Mouse (Mus musculus): ENCODE data around the gene Anks1b.
A peak's percentile ranks its signal among the peaks of the same experiment; 100 is the strongest.

The Anks1b gene

DNA sequence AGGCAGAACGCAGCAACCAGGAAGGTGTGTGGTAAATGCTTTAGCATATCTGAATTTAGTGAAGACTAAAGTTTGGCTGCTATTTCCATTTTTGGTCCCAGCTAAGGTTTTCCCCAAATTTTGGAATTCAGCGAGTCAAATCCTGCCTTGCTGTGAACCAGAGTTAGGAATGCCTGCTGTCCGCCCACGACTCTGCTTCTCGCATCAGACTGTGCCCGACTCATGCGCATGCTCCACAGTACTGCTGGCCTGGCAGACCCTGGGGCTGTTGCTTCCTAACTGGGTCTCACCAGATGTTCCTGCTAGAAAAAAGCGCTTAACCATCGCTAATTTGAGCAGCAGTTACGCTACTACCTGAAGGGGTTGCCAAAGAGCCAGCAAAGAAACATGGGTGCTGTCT lies 801.1 kb downstream of the Anks1b start:
- no peak for DNase-seq (ENCODE audit: low read depth, low spot score)

DNA sequence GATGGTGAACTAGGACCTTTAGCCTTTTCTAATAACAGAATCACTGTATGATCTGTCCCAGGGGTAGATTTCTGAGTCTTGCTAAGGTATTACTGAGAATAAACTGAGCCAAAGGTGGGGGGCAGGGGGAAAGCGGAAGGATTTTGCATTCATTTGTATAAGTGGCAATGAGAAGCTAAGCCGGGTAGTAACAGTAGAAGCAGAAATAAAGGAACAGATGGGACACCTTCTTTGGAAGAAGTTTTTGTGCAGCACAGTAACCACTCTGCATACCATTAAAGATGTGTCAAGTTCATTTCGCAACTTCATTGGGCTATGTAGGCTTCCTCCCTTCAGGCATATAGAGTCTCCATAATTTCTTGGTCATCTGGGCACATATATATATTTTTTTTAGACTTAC lies 804.1 kb downstream of the Anks1b start:
- DNase-seq (ENCODE audit: low read depth, low spot score), result no peak

DNA sequence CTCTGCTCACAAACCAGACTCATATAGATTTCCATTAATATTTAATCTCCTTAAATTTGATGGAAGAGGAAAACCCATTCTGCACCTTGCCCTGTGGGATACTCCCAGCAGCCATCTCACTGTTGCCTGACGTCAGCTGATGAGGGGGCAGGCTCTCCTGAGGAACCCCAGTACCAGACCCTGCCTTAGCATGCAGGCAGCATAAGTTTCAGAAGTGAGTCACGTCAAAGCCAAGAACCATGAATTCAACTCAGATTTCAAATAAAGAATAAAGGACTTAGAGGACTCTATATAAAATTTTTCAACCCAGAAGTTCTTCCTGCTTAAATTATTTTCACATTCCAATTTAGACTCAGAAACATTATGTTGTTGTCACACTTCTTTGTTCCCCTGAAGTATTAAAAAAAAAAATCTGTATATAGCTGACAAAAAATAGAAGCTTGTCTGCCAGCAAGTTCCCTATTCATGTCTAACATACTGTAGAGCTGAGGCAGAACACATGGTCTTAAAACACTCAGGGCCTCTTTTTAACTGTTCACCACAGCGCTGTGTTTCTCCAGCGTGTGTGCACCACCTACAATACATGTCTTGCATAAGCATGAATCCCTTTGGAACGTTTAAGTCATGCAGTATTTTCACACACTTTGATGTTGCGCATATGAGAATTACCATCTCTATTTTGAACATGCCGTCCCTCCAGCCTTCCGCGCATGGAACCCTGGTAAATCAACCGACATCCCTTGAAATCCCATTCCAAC lies 806.6 kb downstream of the Anks1b start:
- no peak for DNase-seq (ENCODE audit: low read depth, low spot score)

DNA sequence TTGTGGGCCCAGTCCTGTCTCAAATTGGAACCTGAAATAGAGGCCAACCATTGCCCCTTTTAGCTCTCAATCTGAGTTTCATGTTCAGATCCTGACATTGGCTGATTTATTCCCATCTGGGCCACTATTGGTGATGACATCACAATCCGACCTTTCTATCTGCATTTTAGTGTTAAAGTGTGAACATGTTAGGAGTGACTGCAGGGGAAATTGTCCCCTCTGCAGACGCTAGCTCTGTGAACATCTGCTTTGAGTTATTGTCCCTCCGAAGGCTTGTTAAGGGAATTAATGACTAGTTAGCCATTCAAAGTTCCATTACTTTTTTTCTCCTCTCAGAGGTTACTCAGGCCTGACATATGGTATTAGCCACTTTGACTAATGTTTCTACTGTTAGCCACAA lies 810.5 kb downstream of the Anks1b start:
- DNase-seq (ENCODE audit: low read depth, low spot score), result no peak

DNA sequence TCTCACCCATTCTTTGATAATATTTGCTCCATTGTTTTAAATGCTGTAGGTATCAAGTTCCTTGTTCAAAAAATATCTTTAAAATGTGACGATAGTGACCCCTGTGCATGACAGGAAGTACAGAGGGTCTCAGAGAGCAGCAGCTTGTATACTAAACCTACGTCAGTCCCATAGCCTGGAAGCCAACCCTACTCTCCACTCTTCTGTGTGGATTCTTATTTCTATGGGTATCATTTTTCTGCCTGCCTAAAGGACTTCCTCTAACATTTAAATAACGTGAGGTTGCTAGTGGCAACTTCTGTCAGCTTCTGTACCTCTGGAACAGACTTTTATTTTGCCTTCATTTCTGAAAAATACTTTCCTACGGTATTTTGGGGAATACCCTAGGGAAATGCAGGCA lies 812.1 kb downstream of the Anks1b start:
- DNase-seq (ENCODE audit: low read depth, low spot score), result no peak

DNA sequence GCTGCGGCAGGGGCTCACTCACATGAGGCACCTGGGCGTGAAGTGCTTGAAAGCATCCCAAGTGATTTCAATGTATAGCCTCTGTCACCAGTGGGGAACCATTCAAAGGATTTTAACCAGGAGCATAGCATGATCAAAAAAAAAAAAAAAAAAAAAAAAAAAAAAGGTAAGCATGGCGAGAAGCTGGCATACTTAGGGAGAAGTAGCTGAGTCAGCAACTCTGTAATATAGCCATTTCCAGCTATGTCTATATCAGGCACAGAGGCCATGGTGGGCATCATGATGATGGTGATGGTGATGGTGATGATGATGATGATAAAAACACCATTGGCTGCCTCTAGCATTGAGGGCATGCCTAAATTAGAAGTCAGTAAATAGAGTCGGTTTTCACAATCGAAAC lies 814.8 kb downstream of the Anks1b start:
- DNase-seq (ENCODE audit: low read depth, low spot score), result no peak

DNA sequence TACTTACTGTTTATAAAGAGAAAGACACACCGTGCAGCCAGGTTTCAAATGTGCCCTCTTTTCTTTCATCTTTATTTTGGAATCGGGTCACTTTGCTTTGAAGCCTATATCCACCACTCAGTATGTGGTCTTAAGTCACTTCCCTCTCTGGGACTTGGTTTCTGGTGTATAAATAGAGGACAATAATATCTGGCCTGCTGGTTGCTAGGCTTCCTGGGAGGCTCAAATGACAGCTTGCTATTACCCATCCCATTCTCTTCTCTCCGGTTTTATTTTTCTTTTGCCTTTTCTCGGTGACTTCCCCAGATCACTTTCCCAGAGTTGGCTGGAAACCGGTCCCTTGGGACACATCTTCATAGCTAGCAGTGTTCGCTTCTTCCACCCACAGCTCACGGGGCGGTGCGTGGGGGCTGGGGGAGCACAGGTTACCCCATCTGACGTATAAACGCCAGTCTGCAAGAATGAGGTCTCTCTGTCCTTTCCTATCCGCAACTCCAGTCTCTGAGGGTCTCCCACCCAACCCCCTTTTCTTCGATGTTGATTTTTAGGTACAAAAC lies 815.5 kb downstream of the Anks1b start:
- no peak for DNase-seq (ENCODE audit: low read depth, low spot score)

DNA sequence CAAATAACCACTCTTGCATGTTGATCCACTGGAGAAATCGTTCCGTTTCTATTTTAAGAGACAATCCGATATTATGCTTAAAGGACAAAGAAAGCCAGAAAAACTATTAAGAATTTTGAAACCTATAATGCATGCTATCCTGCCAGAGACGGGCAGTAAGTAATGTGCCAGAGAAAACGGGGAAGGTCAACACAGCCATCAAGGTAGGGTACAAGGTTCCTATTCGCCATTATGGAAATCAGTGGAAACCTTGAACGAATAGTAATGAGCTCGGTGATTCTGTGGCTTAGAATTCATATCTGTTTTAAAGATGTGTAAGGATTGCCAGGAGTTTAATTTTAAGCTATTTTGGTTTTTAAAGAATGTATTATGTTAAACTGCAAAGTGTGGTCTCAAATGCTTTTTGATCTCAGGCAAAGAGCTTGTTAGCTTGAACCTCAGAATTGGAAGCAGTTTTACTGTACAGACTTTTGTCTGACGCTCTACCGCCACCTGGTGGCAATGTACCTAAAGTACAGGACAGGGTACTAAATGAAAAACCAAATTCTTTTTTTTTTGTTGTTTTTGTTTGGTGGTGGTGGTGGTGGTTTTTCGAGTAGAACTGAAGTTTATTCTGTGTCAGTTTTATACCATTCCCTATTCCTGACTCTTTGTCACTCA lies 816.7 kb downstream of the Anks1b start:
- peak; percentile 30 for DNase-seq (ENCODE audit: low read depth, low spot score)

DNA sequence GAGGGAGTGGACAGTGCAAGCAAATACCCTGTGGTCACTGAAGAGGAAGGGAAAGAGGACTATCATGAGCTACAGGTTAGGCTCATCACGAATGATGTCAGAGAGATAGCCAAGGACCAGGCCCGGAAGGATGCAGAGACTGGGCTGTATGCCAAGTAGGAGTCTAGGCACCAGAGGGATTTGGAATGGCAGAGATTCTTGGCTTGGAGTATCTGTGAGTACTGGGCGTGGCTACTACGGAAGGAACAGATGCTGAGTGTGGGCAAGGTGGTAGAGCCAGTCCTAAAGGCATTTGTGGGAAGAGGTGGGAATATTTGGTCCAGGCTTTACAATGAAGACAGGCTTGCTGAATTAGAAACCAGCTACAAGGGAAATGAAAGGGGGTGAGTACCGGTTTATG lies 823.4 kb downstream of the Anks1b start:
- DNase-seq (ENCODE audit: low read depth, low spot score), result no peak

DNA sequence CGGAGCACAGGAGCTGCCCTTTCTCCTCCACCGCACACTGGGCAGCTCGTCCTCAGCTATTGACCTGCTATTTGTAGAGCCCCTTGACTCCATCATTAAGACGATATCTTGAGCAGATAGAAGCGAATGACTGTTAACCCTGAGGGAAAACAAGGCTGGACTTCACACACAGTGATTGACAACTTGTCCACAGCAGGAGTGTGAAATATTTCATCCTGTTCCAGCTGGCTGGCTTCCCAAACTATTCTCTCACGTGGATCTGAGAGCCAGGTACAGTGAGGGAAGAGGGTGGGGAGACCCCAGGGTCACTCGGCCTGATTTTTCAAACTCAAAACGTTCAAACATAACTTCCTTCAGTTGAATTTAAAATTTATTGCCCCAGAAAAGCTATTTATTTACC lies 824.1 kb downstream of the Anks1b start:
- DNase-seq (ENCODE audit: low read depth, low spot score), result no peak

DNA sequence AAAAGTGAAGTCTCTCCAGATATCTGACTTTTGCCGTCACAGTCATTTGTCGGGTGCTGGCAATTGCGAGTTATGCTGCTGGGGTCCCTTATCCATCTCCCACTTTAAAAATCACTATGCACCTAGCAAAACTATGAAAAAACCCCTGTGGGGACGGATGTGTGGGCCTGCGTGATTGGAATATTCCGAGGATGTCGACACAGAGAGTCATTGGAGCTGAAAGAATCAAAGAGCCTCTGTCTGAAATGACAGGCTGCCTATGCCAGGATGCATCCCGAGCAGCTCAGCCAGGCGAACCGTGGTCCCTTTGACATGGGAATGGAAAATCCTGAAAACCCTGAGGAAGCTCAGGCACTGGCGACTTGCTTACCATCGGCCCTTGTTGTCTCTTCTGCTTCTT lies 825.9 kb downstream of the Anks1b start:
- no peak for DNase-seq (ENCODE audit: low read depth, low spot score)

DNA sequence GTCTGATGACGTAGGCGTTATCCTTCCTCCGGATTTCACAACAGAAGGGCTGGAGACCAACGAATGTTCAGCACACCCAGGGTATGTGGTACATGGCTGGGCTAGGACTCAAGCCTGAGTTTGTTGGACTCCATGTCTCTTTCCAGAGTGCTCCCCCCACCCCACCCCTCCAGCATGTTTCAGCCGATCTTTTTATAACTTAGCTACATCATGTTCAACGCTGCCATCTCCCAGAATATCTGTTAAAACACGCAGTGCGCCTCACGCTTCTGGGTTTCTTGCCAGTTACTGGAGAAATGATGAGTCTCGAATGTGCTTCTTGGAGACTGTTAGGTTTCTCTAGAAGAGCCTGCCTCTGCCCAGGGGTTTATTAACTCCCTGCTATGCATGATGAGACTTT lies 831.3 kb downstream of the Anks1b start:
- DNase-seq (ENCODE audit: low read depth, low spot score), result no peak

DNA sequence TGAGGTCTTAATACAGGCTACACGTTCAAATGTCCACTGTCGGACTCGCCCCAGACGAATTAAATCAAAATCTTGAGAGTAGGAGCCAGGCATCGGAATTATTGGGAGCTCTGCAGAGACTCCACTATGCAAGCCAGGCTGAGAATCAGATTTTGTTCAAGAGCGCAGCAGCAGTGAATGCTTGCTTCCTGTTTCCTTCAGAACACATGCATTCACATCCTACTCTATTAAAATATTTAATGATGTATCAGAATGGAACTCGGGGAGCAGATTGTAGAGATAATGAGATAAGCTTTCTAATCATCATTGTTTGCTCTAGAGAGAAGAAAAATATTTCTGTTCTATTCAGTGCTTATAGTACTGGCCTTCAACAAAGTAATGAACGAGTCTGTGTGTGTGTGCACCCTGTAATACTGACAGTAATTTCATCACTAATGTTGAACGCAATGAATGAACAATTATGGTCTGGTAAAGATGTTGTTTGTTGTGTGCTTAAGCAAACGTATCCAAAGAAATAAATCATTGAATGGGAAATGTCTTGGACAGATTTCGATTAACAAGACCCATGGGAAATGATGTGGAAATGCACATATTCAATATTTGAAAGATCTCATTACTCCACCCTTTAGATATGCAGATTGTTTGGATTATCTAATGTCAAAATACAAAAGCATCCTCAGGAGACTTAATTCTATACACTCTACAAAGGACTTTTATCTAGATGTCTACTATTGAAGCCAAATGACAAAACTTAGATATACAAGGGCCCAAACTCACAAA lies 835.7 kb downstream of the Anks1b start:
- no peak for DNase-seq (ENCODE audit: low read depth, low spot score)

DNA sequence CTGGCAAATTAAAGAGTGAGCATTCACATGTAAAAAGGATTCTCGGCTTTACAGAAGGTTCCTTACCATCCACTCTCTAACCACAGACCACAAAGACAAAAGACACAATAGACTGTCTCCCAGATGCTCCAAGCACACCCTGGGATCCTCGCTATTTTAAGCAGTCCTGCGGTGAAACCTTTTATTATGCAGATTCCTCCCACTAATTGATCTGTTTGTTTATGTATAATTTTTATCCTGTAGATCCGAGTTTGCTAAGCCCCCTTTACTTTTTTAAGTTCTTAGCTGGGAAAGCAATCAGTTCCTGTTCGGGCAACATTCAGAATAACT lies 836.3 kb downstream of the Anks1b start:
- DNase-seq (ENCODE audit: low read depth, low spot score), result no peak

DNA sequence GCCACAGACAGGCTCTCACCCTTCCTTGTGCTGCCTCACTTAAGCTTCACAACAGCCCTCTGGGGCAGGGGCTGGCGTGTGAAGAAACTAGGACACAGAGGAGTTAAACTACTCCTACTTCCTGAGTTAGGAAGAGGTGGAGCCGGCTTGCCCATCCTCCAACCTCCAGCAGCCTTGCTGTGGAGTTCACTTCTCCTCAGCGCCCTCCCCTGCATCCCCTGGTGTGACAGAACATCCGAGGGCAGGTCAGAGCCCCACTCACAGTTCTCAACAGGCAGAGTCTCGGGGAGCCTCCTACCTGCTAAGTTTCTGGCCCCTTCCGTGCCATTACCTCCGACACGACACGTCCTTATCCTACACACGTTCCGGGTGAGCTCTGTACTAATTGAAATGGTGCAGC lies 844.7 kb downstream of the Anks1b start:
- no peak for DNase-seq (ENCODE audit: low read depth, low spot score)

DNA sequence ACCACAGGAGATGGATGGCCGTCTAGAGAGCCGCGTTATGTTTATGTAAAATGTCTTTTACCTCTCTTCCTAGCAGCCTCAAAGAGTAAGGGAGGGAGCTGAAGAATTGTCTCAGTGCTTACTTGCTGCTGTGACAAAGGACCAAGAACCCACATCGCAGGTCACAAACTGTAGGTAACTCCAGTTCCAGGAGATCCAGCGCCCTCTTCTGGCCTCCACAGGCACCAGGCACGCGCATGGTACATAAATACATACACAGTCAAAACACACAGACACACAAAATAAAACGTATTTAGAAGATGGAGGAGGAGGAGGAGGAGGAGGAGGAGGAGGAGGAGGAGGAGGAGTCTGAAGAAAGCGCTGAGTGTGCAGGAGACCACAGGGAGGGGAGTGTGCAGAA lies 845.4 kb downstream of the Anks1b start:
- DNase-seq (ENCODE audit: low read depth, low spot score), result no peak

DNA sequence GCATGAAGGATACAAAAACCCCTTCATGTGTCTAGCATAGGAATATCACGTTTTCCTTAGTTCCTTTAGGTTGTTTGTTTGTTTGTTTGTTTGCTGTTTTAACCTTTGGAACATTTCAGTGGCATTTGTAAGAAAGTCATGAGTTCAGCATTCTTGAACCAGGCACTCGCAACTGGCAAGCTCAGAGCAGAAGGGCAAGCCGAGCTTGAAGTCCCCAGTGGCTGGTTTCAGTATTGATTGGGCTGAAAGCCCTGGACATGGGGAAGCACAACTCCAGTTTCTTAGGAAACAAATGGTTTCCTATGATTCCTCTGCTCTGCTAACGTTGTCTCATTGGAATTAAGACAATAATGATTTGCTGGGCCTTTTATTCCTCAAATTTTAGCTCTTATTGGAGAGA lies 846.7 kb downstream of the Anks1b start:
- DNase-seq (ENCODE audit: low read depth, low spot score), result no peak

DNA sequence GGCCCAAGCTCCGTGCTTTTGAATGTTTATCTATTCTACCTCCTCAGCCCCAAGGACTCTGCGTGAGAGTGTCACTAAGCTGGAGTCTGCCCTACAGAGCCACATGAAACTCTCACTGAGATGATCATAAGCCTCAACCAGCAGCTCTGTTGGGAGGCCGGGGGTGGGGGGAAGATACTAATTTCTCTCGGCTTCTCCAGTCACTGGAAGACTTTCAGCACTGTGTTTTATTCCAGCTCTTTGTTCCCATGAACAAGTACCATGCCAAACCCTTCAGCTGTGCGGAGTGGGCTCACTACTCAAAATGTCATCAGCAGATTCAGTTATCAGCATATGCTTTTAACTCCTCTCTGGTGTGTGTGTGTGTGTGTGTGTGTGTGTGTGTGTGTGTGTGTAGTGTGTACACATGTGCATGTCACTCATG lies 849.8 kb downstream of the Anks1b start:
- DNase-seq (ENCODE audit: low read depth, low spot score), result no peak

DNA sequence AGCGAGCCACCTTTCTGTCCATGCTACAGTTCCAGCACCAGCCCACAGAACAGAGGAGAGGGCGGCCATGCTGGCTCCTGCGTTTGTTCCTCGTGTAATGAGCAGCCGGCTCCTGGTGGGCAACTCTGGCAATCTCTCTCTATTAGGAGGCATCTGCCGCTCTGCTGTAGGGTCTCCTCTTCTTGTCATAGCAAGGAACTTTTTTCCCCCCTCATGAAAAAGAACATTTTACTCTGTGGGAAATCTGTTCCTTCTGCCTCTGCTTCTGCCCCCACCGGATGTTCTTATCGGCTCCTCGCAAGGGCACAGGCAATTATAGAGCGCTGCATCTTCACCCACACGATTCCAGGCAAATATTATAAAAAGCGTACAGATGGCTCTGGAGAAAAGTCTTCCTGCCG lies 850.6 kb downstream of the Anks1b start:
- no peak for DNase-seq (ENCODE audit: low read depth, low spot score)

DNA sequence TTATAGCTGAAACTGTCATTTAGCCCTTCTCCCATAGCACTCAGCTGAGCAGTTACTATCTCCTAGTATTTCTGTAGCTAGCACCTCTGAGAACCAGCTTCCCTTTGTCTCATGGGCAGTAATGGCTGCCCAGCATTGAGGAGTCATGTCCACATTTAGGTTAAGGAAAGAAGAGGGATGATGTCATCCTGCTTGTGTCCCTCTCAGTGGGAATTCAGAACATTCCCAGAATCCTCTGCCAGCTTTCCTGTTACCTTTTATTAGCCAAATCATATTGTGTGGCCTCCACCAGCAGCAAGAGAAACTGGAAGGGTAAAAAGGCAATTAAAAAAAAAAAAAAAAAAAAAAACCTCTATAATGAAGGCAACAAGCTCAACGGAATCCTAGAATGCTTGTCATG lies 851.6 kb downstream of the Anks1b start:
- no peak for DNase-seq (ENCODE audit: low read depth, low spot score)

DNA sequence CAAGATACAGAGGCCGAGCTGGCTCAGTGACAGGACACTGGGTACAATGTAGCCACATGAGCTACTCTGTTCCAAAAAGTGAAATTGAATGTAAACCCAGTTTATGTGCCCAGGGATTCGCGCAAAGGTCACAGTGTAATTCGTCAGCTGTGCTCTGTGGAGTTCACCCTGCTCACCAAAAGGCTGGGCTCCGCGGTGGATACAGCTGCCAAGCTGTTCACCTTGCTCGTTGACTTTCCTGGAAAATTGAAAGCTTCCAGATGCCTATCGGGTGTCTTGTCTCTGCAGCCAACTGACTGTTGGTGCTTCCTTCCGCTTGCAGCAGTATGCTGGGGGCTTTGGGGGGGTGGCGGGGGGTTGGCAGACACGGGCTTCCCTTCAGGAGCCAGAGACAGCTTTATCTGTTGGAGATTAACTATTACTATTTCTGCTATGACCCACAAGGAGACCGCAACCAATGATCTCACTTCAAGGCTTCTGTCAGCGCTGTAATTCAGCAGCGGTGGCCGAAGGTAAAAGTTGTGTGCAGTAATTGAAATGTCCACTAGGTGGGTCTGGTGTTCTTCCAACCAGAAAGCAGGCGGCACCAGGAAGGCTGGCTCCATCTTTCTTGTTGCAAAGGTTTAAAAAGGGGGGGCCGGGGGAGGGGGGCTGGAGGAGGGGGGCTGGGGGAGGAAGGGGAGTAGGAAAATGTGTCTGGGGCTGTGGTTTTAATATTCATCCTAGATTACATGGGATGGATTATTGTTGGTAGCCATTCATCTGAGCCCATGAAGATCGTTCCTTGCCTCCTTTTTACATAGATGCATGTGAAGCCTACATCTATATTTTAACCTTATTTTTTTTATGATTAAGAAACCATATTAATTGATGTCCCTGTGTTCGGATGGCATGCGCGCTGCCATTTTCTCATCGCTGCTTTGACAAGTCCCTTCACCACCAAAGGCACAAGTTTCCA lies 855.4 kb downstream of the Anks1b start:
- DNase-seq (ENCODE audit: low read depth, low spot score), result peak; percentile 49
